Mouse (Mus musculus) liver, embryonic 11.5 days (tissue): ENCODE data around the gene Rsc1a1. TPM values are rescaled to one million over a fixed set of nuclear protein-coding genes. Genes with fewer than 3 reads are reported as not detected.

Source experiments
- ATAC-seq: fragments of 200-750 bp; cut with Nextera tagmentation; replicated peaks from 2 replicates; pipeline ENCODE4 v1.8.0; 2017; ENCODE audit warnings: moderate number of reproducible peaks, mild to moderate bottlenecking, moderate TSS enrichment, moderate library complexity; ENCODE audit not compliant: low FRiP score
- DNase-seq: peaks from one replicate; pipeline ENCODE4 v3.0.0-alpha.2; 2017; ENCODE audit warnings: low spot score
- H3K27ac ChIP-seq: fragments of 300-500 bp; sonication (generic); 2 replicates; pipeline ENCODE4 v1.5.1; 2014; ENCODE audit warnings: mild to moderate bottlenecking, low read depth, low read length, control low read depth
- H3K27me3 ChIP-seq: fragments of 300-500 bp; sonication (generic); replicated peaks from 2 replicates; pipeline ENCODE4 v1.6.1; 2014; ENCODE audit warnings: low read length, mixed read lengths; ENCODE audit not compliant: control insufficient read depth, insufficient read depth
- H3K36me3 ChIP-seq: fragments of 300-500 bp; sonication (generic); 2 replicates; pipeline ENCODE4 v1.6.1; 2014; ENCODE audit warnings: mild to moderate bottlenecking, low read length, moderate library complexity, mixed read lengths; ENCODE audit not compliant: control insufficient read depth, insufficient read depth
- H3K4me1 ChIP-seq: fragments of 300-500 bp; sonication (generic); replicated peaks from 2 replicates; pipeline ENCODE4 v1.6.1; 2014; ENCODE audit warnings: low read length, mixed read lengths; ENCODE audit not compliant: control insufficient read depth, insufficient read depth
- H3K4me2 ChIP-seq: fragments of 300-500 bp; sonication (generic); 2 replicates; pipeline ENCODE4 v1.6.1; 2014; ENCODE audit warnings: mild to moderate bottlenecking, control low read depth, moderate library complexity
- H3K4me3 ChIP-seq: fragments of 300-500 bp; sonication (generic); 2 replicates; pipeline ENCODE4 v1.5.1; 2014; ENCODE audit warnings: low read depth, low read length, control low read depth
- H3K9ac ChIP-seq: fragments of 300-500 bp; sonication (generic); 2 replicates; pipeline ENCODE4 v1.6.1; 2014; ENCODE audit warnings: low read depth, low read length, control low read depth
- H3K9me3 ChIP-seq: fragments of 300-500 bp; sonication (generic); 2 replicates; pipeline ENCODE4 v1.6.1; 2016; ENCODE audit warnings: low read length, inconsistent platforms, mixed read lengths; ENCODE audit not compliant: control insufficient read depth
- WGBS: fragments of 180-500 bp; shearing (Covaris S2); extraction: QIAGEN DNeasy Blood & Tissue Kit; methylation state at CpG from one replicate; pipeline ENCODE4 v1.1.7; 2014; 5-methylcytosine and 5-hydroxymethylcytosine counted together
- polyA plus RNA-seq: library from polyadenylated mRNA; unstranded; fragments of >200 nt; fragmentation: Nextera tagmentation; extraction: Ambion mirVana; gene quantifications from 2 replicates; pipeline ENCODE4 v1.2.1, GENCODE M21; 2014

Gene Rsc1a1
- polyA plus RNA-seq, 1 experiment from 2014 or later, result not detected

DNA sequence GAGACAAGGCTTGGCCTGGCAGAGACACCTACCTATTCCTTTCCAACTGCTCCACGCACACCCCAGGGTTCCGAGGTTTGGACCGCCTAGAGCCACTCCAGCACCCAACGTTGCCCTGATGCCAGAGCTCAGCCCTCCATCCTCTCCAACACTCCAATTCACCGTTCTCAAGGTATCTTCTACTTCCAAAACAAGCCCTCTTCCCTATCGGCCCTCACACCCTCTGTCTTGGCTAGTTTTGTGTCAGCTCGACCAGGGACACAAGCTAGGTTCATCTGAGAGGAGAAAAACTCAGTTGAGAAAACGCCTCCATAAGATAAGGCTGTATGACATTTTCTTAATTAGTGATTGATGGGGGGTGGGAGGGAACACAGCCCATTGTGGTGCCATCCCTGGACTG lies 20.6 kb downstream of the Rsc1a1 start, which contains the start of gene Plekhm2:
Gene Plekhm2, minus strand, starts transcription at position 101 of the 400 bp plus-strand sequence.
- Histone ChIP-seq H3K9ac (peak within 1 kb of the TSS; percentile 89), H3K4me3 (peak within 1 kb of the TSS; percentile 92), H3K27me3 (no peaks in the 10 kb centered on the region), H3K36me3 (0 out of 2 replicates have a peak, but pooled peaks cover 2% of the 10 kb centered on the region), H3K9me3 (no peaks in the 10 kb centered on the region), H3K4me1 (peaks cover 13% of the 10 kb centered on the region), H3K4me2 (peak within 1 kb of the TSS; percentile 96), H3K27ac (peak within 1 kb of the TSS; percentile 48; the same call in 1 of the 2 replicates)
- ATAC-seq, result 0 out of 2 replicates have a peak, but pooled peaks have one; percentile 18
- no peak for DNase-seq
- 72% methylated on average over 8 of the region's 8 CpGs for WGBS

DNA sequence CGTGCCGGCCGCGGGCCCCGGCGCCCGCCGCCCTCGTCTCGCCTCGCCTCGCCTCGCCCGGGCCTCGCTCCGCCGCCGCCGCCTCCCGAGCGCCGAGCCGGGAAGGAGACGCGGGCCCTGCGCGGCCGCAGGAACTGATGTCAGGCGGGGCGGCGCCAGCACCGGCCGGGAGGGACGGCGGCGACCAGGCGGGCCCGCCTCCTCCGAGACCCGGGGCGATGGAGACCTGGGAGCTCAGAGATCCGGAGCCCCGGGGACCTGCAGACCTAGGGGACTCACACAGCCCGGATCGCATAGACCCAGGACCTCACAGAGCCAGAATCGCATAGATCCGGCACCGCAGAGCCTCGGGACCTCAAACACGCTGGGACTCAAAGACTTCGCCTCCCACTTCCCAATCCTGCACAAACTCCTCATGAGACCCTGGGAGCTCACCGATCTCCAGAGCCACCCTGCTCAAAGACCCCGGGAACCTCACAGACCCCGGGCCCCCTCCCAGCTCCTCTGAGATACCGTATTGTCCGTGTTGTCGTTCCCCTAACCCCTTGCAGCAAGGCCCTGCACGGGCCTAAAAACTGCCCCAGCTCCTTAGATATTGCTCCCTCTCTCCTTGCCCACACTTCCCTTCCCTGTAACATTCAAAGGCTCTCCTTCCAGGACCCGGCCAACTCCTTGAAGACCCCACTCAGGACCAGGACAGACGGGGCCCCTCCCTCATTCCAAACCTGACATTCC lies 21.2 kb downstream of the Rsc1a1 start:
- no peaks in the 10 kb centered on the region for H3K9me3 ChIP-seq
- DNase-seq (peak; percentile 73), ATAC-seq (peak; percentile 85)
- 2% methylated on average over 55 of the region's 60 CpGs for WGBS
- peak overlapping the region; percentile 89 for H3K9ac ChIP-seq
- no peaks in the 10 kb centered on the region for H3K27me3 ChIP-seq
- peaks cover 13% of the 10 kb centered on the region for H3K4me1 ChIP-seq
- peak overlapping the region; percentile 48; the same call in 1 of the 2 replicates for H3K27ac ChIP-seq
- H3K4me2 ChIP-seq, result peak overlapping the region; percentile 96
- peak overlapping the region; percentile 92 for H3K4me3 ChIP-seq
- H3K36me3 ChIP-seq, result 0 out of 2 replicates have a peak, but pooled peaks cover 2% of the 10 kb centered on the region

DNA sequence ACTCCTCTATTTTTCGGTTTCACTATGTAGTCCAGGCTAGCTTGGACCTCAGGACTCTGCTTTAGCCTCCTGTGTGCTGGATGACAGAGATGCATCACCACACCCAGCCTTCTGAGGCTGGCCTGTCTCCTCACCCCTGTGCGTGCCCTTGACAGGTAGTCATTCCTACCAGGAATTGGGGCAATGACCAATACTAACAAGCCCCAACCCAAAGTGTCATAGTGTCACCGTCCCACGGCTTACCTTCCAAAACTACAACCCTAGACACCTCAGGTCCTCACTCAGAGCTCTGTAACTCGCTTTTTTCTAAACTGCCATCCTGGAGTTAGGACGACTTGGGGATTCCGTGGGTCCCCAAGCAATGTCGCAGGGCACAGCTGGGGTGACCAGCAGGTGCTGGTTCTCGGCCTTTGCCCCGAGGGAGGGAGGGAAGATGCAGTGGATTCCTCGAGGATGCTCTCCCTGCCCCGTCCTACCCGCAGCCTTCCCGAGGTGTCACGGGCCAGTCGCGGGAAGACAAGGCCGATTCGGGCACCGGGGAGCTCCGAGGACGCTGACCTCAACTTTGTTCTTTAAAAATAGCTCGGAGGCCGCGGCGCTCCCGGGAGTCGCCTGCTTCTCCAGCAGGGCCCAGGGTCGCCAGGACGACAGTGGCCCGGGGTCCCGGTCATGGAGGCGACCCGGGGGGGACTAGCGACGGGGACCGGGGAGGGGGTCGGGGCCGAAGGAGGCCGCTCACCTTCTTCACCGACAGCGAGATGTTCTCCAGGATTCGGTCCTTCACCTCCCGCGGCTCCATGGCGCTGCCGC lies 22.1 kb downstream of the Rsc1a1 start:
- H3K27ac ChIP-seq, result peak overlapping the region; percentile 48

DNA sequence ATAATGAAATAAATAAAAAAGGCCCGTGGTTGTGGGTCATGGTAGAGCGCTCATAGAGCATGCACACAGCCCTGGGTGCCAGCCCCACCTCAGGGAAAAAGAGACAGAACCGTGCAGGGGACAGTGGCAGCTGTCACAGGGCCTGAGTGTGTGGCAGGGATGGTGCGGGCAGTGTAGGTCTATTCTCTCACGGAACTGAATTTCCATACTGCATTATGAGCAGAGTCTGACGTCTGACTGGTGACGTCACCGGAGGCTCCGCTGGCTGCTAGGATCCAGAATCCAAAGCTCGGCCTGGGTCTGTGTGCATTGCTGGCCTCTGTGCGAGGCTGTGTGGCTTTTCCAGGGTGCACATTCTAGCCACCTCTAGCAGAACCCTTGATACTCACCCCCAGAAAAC lies 24.5 kb downstream of the Rsc1a1 start:
- Histone ChIP-seq H3K36me3 (0 out of 2 replicates have a peak, but pooled peaks cover 4% of the 10 kb centered on the region), H3K27ac (no peak overlapping the region), H3K4me3 (no peak overlapping the region), H3K9ac (no peak overlapping the region), H3K4me1 (peaks cover 13% of the 10 kb centered on the region), H3K9me3 (no peaks in the 10 kb centered on the region), H3K27me3 (no peaks in the 10 kb centered on the region), H3K4me2 (no peak overlapping the region)
- WGBS, result 90% methylated on average over 11 of the region's 11 CpGs
- no peak for DNase-seq
- no peak for ATAC-seq

More for the DNA sequence above, 22.1 kb downstream of the Rsc1a1 start:
- H3K9me3 ChIP-seq, result no peaks in the 10 kb centered on the region
- 5% methylated on average over 47 of the region's 47 CpGs for WGBS
- peak overlapping the region; percentile 92 for H3K4me3 ChIP-seq
- peak overlapping the region; percentile 96 for H3K4me2 ChIP-seq
- 0 out of 2 replicates have a peak, but pooled peaks cover 2% of the 10 kb centered on the region for H3K36me3 ChIP-seq
- H3K27me3 ChIP-seq, result no peaks in the 10 kb centered on the region
- H3K9ac ChIP-seq, result peak overlapping the region; percentile 89
- ATAC-seq, result peak; percentile 33
- peak; percentile 59 for DNase-seq
- peaks cover 13% of the 10 kb centered on the region for H3K4me1 ChIP-seq

DNA sequence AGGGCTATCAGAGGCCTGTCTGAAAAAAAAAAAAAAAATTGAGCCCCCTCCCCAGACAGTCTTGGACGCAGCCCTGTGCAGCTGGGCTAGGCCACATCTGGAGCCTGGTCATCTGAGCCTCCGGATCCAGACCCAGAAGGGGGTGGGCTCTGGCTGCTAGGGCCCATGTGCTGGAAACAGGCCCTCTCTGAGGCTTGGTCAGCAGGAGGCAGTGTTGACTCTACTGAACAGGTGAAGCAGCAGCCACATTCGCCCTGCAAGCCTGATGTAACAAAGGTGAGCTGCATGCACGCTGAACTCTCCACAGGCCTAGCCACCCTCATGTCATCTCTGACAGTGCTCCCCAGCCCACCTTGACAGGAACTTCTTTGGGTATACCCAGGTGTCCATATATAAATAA lies 25.7 kb downstream of the Rsc1a1 start:
- Histone ChIP-seq H3K4me2 (no peak overlapping the region), H3K9ac (no peak overlapping the region), H3K9me3 (no peaks in the 10 kb centered on the region), H3K4me3 (no peak overlapping the region), H3K27me3 (no peaks in the 10 kb centered on the region), H3K4me1 (peaks cover 13% of the 10 kb centered on the region), H3K27ac (no peak overlapping the region), H3K36me3 (0 out of 2 replicates have a peak, but pooled peaks cover 4% of the 10 kb centered on the region)
- WGBS, result 71% methylated on average over 4 of the region's 4 CpGs
- no peak for ATAC-seq
- no peak for DNase-seq

DNA sequence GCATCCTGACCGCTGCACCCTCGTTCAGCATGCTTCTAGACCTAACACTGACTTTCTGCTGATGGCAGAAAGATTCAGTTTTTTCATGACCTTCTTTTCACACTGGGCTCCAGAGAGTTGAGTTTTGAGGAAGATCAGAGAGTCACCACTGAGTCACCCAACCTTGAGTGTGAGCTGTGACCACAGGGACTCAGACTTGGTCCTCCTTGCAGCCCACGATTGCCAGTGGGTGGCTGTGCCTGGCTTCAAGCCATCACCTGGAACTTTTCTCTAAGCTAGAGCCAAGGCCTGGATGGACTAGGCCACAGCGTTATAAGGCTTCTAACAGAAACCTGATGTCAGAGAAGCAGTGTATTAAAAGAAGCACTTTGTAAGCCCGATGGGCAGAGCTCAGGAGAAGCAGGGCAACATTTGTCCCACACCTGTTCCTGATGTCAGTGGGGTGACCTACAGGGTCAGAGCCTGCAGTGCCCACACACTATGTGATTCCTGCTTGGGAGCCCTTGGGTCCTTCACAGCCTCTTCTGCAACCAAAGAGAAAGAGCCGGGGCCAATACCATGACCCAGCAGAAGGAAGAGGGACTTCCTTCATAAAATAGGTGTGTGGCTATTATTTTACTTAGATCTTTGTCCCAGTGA lies 26.4 kb downstream of the Rsc1a1 start:
- Histone ChIP-seq H3K27ac (no peak overlapping the region), H3K4me3 (no peak overlapping the region), H3K9ac (no peak overlapping the region), H3K36me3 (peaks cover 5% of the 10 kb centered on the region; the same call in 1 of the 2 replicates), H3K27me3 (no peaks in the 10 kb centered on the region), H3K4me2 (no peak overlapping the region), H3K9me3 (no peaks in the 10 kb centered on the region), H3K4me1 (peaks cover 9% of the 10 kb centered on the region)
- DNase-seq (no peak), ATAC-seq (no peak)
- 88% methylated on average over 6 of the region's 6 CpGs for WGBS

DNA sequence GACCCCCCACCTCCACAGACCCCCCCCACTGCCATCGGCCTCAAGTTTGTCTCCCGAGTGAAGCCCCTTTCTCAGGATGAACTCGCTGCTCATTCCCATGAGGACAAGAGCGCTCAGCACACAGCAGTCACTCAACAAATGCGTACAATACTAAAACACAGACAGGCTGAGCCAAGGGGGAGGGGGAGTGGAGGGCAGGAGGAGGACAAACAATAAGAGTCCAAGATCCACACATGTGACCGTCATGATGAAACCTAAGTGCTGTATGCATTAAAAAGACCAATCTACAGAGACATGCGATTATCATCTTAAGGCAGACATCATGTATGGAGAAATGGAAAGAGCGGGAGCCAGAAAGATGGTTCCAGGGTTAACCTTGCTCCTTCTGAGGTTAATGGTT lies 28.5 kb downstream of the Rsc1a1 start:
- ATAC-seq (no peak), DNase-seq (no peak)
- Histone ChIP-seq H3K4me1 (no peaks in the 10 kb centered on the region; the same call in 1 of the 2 replicates), H3K4me3 (no peak overlapping the region), H3K27ac (no peak overlapping the region), H3K9me3 (no peaks in the 10 kb centered on the region), H3K36me3 (peaks cover 9% of the 10 kb centered on the region; the same call in 1 of the 2 replicates), H3K9ac (no peak overlapping the region), H3K27me3 (no peaks in the 10 kb centered on the region), H3K4me2 (no peak overlapping the region)
- WGBS, result 86% methylated on average over 8 of the region's 8 CpGs

DNA sequence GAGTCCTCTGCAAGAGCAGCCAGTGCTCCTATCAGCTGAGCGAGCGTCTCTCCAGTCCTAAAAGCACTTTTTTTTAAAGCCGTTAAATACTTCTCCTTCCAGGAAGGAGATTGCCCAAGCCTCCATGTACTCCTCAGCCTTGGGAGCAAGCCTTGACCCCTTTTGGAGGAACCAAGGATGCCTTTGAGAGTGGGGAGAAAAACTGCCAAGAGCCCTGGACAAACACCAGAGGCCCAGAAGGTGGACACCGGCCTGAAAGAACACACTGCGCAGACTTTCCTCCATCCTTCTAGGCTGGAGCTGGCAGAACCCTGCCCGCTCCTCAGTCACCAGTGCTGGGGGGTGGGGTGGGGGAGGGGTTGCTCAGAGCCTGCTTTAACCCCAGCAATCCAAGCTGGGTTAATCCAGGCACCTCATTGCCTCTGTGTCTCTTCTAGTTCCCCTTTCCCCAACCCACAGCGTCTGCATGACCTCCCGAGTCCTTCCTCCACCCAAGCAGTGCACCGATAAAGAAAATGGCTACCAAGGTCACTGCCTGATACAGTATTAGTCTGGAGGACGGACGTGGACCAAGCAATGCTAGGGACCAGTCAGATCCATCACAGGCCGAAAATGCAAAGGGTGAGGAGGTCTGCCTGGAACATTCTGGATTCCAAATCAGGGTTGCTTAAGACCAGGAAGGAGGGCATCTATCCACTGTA lies 29.3 kb downstream of the Rsc1a1 start:
- ATAC-seq, result no peak
- Histone ChIP-seq H3K27ac (no peak overlapping the region), H3K36me3 (peaks cover 11% of the 10 kb centered on the region; the same call in 1 of the 2 replicates)

More for the DNA sequence above, 29.3 kb downstream of the Rsc1a1 start:
- no peak overlapping the region for H3K9ac ChIP-seq
- no peak overlapping the region for H3K4me3 ChIP-seq
- no peaks in the 10 kb centered on the region for H3K27me3 ChIP-seq
- no peaks in the 10 kb centered on the region for H3K9me3 ChIP-seq
- H3K4me2 ChIP-seq, result no peak overlapping the region
- no peak for DNase-seq
- H3K4me1 ChIP-seq, result no peaks in the 10 kb centered on the region; the same call in 1 of the 2 replicates
- 61% methylated on average over 12 of the region's 12 CpGs for WGBS
